Mouse (Mus musculus) cerebellum, adult 2 months (tissue): ENCODE data around the gene Cyp2j7.
"Not testable (repeated sequence)": the region's sequence is repeated elsewhere in the genome, so short reads cannot be mapped to it uniquely, and the experiment has no call there.

Source experiments
- CTCF ChIP-seq: fragments of 200-500 bp; IDR thresholded peaks from 2 replicates; pipeline ENCODE4 v1.5.1; 2011; ENCODE audit warnings: low read depth, mild to moderate bottlenecking, control low read depth, low read length, moderate library complexity, borderline replicate concordance; ENCODE audit not compliant: insufficient read depth
- POLR2A ChIP-seq: fragments of 200-500 bp; IDR thresholded peaks from 2 replicates; pipeline ENCODE4 v1.6.1; 2011; ENCODE audit warnings: low read length, control low read depth, borderline replicate concordance; ENCODE audit not compliant: insufficient read depth

DNA sequence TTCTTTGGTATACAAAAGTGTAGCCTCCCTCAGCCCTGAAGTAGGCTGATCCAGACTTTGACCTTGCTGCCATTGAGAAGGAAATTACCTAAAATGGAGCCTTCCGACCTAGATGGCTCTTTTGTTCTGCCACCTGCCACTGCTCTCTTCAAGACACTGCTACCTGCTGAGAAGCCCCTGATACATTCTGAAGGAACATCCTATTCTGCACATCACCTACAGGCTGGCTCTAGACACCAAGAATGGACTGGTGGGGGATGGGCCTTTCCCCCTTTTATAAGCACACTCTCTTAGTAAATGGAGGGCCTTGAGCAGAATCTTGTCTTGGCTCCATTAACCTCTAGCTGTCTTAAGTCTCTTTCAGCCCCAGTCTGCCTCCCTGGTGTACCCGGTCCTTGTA is 51.7 kb downstream of the Cyp2j7 start:
- not testable (repeated sequence) for TF ChIP-seq CTCF, POLR2A
